Comparison of ENCODE assay signal across 9 mouse cellular contexts in genomic region chr7:141643160-141643559, GRCm38 (mm10). TPM values are rescaled to one million over a fixed set of nuclear protein-coding genes. Genes with fewer than 3 reads are reported as not detected.
DNase-seq lines count a peak whose midpoint lies in the region; ATAC-seq and TF ChIP-seq lines count a peak whose summit lies in the region.
"Had no signal": no experiment of that assay in that cellular context is flagged by ENCODE, and none has a peak within 500 bp of the region (broad histone marks: within the 10 kb centered on the region; RNA-seq: fewer than 3 reads in every experiment).

No protein-coding gene starts in this region.

- H3K4me2 ChIP-seq in forebrain, embryonic 11.5 days (ENCODE audit: low read depth, low read length, severe bottlenecking) = no peak overlapping the region

- DNase-seq in gastrocnemius, adult 2 months = peak; percentile 31
- no peak for DNase-seq in gastrocnemius, postnatal 25 days
- DNase-seq in testis, postnatal 10 days (ENCODE audit: low spot score) = no peak
- DNase-seq in liver, adult 2 months (ENCODE audit: extremely low read depth, low read depth, low spot score) = no peak
- no peak for DNase-seq in forebrain, embryonic 11.5 days (ENCODE audit: low spot score)
- no peak for DNase-seq in left cerebral cortex, postnatal 14 days (ENCODE audit: low spot score in 2 of 2)

- no peak for TF ChIP-seq POLR2A in testis, adult 2 months (IDR thresholded peaks at IDR 0.05; ENCODE audit: control insufficient read depth, low read depth, low read length)
- TF ChIP-seq POLR2A in liver, adult 2 months (IDR thresholded peaks at IDR 0.05; ENCODE audit: extremely low read depth, insufficient read depth, low read length) = no peak

- no peaks in the 10 kb centered on the region for H3K9me3 ChIP-seq in forebrain, embryonic 11.5 days (ENCODE audit: control insufficient read depth, low read length)

- no peaks in the 10 kb centered on the region for H3K27me3 ChIP-seq in testis, adult 2 months (ENCODE audit: control insufficient read depth, insufficient read depth, low read length)
- no peaks in the 10 kb centered on the region for H3K27me3 ChIP-seq in liver, adult 2 months (ENCODE audit: control insufficient read depth, insufficient read depth, low read length)
- H3K27me3 ChIP-seq in forebrain, embryonic 11.5 days (ENCODE audit: control insufficient read depth, insufficient read depth, low read length) = no peaks in the 10 kb centered on the region

- H3K36me3 ChIP-seq in testis, adult 2 months (ENCODE audit: control insufficient read depth, insufficient read depth, low read length) = no peaks in the 10 kb centered on the region
- no peaks in the 10 kb centered on the region for H3K36me3 ChIP-seq in liver, adult 2 months (ENCODE audit: control insufficient read depth, insufficient read depth, low read length)
- no peaks in the 10 kb centered on the region for H3K36me3 ChIP-seq in forebrain, embryonic 11.5 days (ENCODE audit: control insufficient read depth, insufficient read depth, low read length)

- no peaks in the 10 kb centered on the region for H3K79me2 ChIP-seq in liver, adult 2 months (ENCODE audit: control insufficient read depth, insufficient read depth, low read length)

- H3K4me3 ChIP-seq in gastrocnemius, adult 2 months = no peak overlapping the region
- H3K4me3 ChIP-seq in testis, adult 2 months (ENCODE audit: control insufficient read depth, low read depth, low read length) = no peak overlapping the region
- H3K4me3 ChIP-seq in liver, adult 2 months (ENCODE audit: insufficient read depth, low read depth, low read length) = no peak overlapping the region
- H3K4me3 ChIP-seq in forebrain, embryonic 11.5 days (ENCODE audit: low read depth, low read length) = no peak overlapping the region

- H3K27ac ChIP-seq in gastrocnemius, adult 2 months = no peak overlapping the region
- no peak overlapping the region for H3K27ac ChIP-seq in testis, adult 2 months (ENCODE audit: control insufficient read depth, insufficient read depth, low read depth, low read length)
- H3K27ac ChIP-seq in liver, adult 2 months (replicated peaks; ENCODE audit: insufficient read depth, low read depth, low read length) = no peak overlapping the region
- H3K27ac ChIP-seq in forebrain, embryonic 11.5 days (ENCODE audit: low read depth, low read length) = no peak overlapping the region

- H3K9ac ChIP-seq in liver, adult 2 months (ENCODE audit: low read depth, low read length) = no peak overlapping the region
- no peak overlapping the region for H3K9ac ChIP-seq in forebrain, embryonic 11.5 days (ENCODE audit: low read length)

- no peaks in the 10 kb centered on the region for H3K4me1 ChIP-seq in testis, adult 2 months (ENCODE audit: control insufficient read depth, insufficient read depth, low read length)
- H3K4me1 ChIP-seq in liver, adult 2 months (ENCODE audit: control insufficient read depth, insufficient read depth, low read length) = no peaks in the 10 kb centered on the region
- H3K4me1 ChIP-seq in forebrain, embryonic 11.5 days (replicated peaks; ENCODE audit: control insufficient read depth, insufficient read depth, low read length) = no peaks in the 10 kb centered on the region

- TF ChIP-seq CTCF in gastrocnemius, adult 2 months (IDR thresholded peaks at IDR 0.05) = peak; percentile 53
- peak; percentile 49; the same call in 1 of the 2 replicates for TF ChIP-seq CTCF in testis, adult 2 months (IDR thresholded peaks at IDR 0.05; ENCODE audit: control insufficient read depth, insufficient read depth, insufficient replicate concordance, low read depth, low read length)
- TF ChIP-seq CTCF in liver, adult 2 months (IDR thresholded peaks at IDR 0.05; ENCODE audit: low read depth, low read length) = peak; percentile 74

- WGBS in liver, adult 2 months = 39% methylated on average over 3 of the region's 3 CpGs
- 48% methylated on average over 3 of the region's 3 CpGs for WGBS in forebrain, embryonic 11.5 days

- no peak for ATAC-seq in forebrain, embryonic 11.5 days (replicated peaks; ENCODE audit: low FRiP score)
- no peak for ATAC-seq in cerebellum, adult (ENCODE audit: insufficient number of reproducible peaks, low FRiP score, low TSS enrichment)

- intact Hi-C loops in gastrocnemius, adult 2 months (cut with DNase I) = no loop called here
- intact Hi-C loops in left cerebral cortex, postnatal 14 days (cut with DNase I) = no loop called here

RNA-seq across cellular contexts. Expression of gene Muc6, which starts 12.0 kb away (rescaled TPM):
- total RNA-seq in gastrocnemius, adult 2 months (2021) = not detected
- not detected for total RNA-seq in gastrocnemius, postnatal 25 days (2021)
- 1.6 and 1.8 TPM in 2 replicates for polyA plus RNA-seq in testis, adult 2 months (2012; rRNA removed)
- total RNA-seq in liver, adult 2 months (2014; rRNA removed) = 0.07 TPM in 1 of 2 replicates, not detected in the other
- polyA plus RNA-seq in liver, adult 2 months (2012; rRNA removed) = not detected in 2 replicates
- polyA plus RNA-seq in forebrain, embryonic 11.5 days (2014; fragmentation: Nextera tagmentation; extraction: Ambion mirVana) = 0.19 and 0.23 TPM in 2 replicates
- not detected for total RNA-seq in left cerebral cortex, postnatal 14 days (2021)
- total RNA-seq: hematopoietic stem cell, adult 5-6 weeks had no signal

RNA-seq across cellular contexts. Expression of gene Muc2, which starts 47.0 kb away (rescaled TPM):
- total RNA-seq in gastrocnemius, adult 2 months (2021) = under 1 TPM in 1 of 2 experiments, not detected in 1; 0.08 TPM
- total RNA-seq in gastrocnemius, postnatal 25 days (2021) = under 1 TPM in 1 of 2 experiments, not detected in 1; 0.10 TPM
- polyA plus RNA-seq in testis, adult 2 months (2012; rRNA removed) = 1.3 and 1.8 TPM in 2 replicates
- not detected in 2 replicates for total RNA-seq in liver, adult 2 months (2014; rRNA removed)
- 2.4 and 3.7 TPM in 2 replicates for polyA plus RNA-seq in liver, adult 2 months (2012; rRNA removed)
- polyA plus RNA-seq in forebrain, embryonic 11.5 days (2014; fragmentation: Nextera tagmentation; extraction: Ambion mirVana) = 0.15 and 0.67 TPM in 2 replicates
- under 1 TPM; 0.55 to 0.70 TPM for total RNA-seq in left cerebral cortex, postnatal 14 days (2021)
- total RNA-seq: hematopoietic stem cell, adult 5-6 weeks had no signal
